Mouse (Mus musculus) liver, adult 2 months (tissue): Measurements from ENCODE around the gene Mog. TPM values are rescaled to one million over a fixed set of nuclear protein-coding genes. Genes with fewer than 3 reads are reported as not detected.

Source experiments
- DNase-seq: peaks from one replicate; pipeline ENCODE4 v3.0.0-alpha.2; 2011; ENCODE audit warnings: low read depth, low spot score; ENCODE audit errors: extremely low read depth
- H3K27ac ChIP-seq: fragments of 200-500 bp; replicated peaks from 2 replicates; pipeline ENCODE4 v1.5.1; 2012; ENCODE audit warnings: low read depth, mild to moderate bottlenecking, control low read depth, inconsistent platforms, low read length; ENCODE audit not compliant: insufficient read depth
- H3K27me3 ChIP-seq: fragments of 200-500 bp; 2 replicates; pipeline ENCODE4 v1.6.1; 2012; ENCODE audit warnings: mild to moderate bottlenecking, moderate library complexity, low read length, inconsistent platforms; ENCODE audit not compliant: control insufficient read depth, insufficient read depth
- H3K36me3 ChIP-seq: fragments of 200-500 bp; 2 replicates; pipeline ENCODE4 v1.6.1; 2012; ENCODE audit warnings: low read length, inconsistent platforms; ENCODE audit not compliant: control insufficient read depth, insufficient read depth
- H3K4me1 ChIP-seq: fragments of 200-500 bp; 2 replicates; pipeline ENCODE4 v1.6.1; 2011; ENCODE audit warnings: low read length; ENCODE audit not compliant: control insufficient read depth, insufficient read depth
- H3K4me3 ChIP-seq: fragments of 200-500 bp; 2 replicates; pipeline ENCODE4 v1.5.1; 2011; ENCODE audit warnings: low read depth, mild to moderate bottlenecking, control low read depth, low read length, moderate library complexity; ENCODE audit not compliant: insufficient read depth
- H3K79me2 ChIP-seq: fragments of 200-500 bp; 2 replicates; pipeline ENCODE4 v1.6.1; 2012; ENCODE audit warnings: inconsistent platforms, mild to moderate bottlenecking, low read length, moderate library complexity; ENCODE audit not compliant: control insufficient read depth, insufficient read depth
- H3K9ac ChIP-seq: fragments of 200-500 bp; 2 replicates; pipeline ENCODE4 v1.6.1; 2012; ENCODE audit warnings: low read depth, mild to moderate bottlenecking, control low read depth, inconsistent platforms, low read length
- CTCF ChIP-seq: fragments of 200-500 bp; IDR thresholded peaks from 2 replicates; pipeline ENCODE4 v1.5.1; 2011; ENCODE audit warnings: low read depth, low read length, control low read depth
- POLR2A ChIP-seq: fragments of 200-500 bp; IDR thresholded peaks from 2 replicates; pipeline ENCODE4 v1.6.1; 2011; ENCODE audit warnings: low read length, control low read depth; ENCODE audit not compliant: insufficient read depth; ENCODE audit errors: extremely low read depth
- WGBS: fragments of 180-500 bp; shearing (Covaris S2); methylation state at CpG from one replicate; pipeline ENCODE4 v1.1.7; 2018; 5-methylcytosine and 5-hydroxymethylcytosine counted together
- polyA plus RNA-seq: library from polyadenylated mRNA; depleted of rRNA; stranded (reverse); fragments of >200 nt; gene quantifications from 2 replicates; pipeline ENCODE4 v1.2.3, GENCODE M21; 2012; rRNA removed
- total RNA-seq: library from RNA; depleted of rRNA; stranded (reverse); fragments of >200 nt; gene quantifications from 2 replicates; pipeline ENCODE4 v1.2.3, GENCODE M21; 2014; rRNA removed

Gene Mog
- total RNA-seq (not detected in 2 replicates), polyA plus RNA-seq (not detected in 2 replicates)

DNA sequence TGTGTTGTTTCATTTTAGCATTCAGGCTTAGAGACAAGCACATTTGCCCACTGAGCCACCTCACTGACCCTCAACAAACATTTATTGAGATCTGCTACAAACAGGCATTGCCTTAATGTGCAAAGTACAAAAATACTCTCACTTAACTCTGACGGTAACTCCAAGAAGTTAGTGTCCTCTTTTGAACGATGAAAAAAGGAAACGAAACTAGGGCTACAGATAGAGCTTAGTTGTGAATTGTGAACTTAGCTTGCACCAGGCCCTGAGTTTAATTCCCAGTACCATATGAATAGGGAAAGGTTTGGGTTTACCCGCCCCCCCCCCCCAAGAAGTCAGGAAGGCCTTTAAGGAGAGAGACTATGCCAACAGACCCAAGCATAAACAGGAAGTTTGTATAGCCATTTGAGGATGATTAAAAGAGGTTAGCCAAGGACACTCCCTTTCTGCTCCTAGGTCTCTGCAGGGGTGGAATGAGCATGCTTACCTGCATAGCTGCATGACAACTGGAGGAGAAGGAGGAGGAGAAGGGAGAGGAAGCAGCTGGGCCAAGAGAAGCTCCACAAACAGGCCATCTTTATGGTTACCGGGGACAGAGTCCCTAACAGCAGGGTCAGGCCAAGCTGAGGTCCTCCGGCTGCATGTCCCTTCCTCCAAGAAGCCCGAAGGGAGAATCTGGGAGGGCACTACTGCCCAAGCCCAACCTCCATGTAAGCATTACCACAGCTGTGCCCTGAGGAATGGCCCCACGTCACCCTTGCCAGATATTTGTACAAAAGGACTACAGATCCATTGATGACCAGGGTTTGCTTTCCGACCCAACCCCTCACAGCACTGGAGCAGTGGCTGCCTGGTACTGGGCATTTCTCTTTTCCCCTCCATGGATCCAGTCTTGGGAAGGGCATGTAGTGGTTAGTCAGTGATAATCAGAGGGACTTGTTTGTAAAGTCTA, at the start of gene Mog:
TSS of gene Mog (minus strand) at position 771 of the 949 bp plus-strand sequence.
- TF ChIP-seq CTCF (no peak), POLR2A (no peak)
- no peak for DNase-seq
- H3K79me2 ChIP-seq = no peaks in the 10 kb centered on the region
- WGBS = 85% methylated on average over 9 of the region's 9 CpGs
- H3K4me3 ChIP-seq = no peak within 1 kb of the TSS
- H3K4me1 ChIP-seq = no peaks in the 10 kb centered on the region
- H3K9ac ChIP-seq = no peak within 1 kb of the TSS
- no peak within 1 kb of the TSS for H3K27ac ChIP-seq
- H3K36me3 ChIP-seq = no peaks in the 10 kb centered on the region
- no peaks in the 10 kb centered on the region for H3K27me3 ChIP-seq

DNA sequence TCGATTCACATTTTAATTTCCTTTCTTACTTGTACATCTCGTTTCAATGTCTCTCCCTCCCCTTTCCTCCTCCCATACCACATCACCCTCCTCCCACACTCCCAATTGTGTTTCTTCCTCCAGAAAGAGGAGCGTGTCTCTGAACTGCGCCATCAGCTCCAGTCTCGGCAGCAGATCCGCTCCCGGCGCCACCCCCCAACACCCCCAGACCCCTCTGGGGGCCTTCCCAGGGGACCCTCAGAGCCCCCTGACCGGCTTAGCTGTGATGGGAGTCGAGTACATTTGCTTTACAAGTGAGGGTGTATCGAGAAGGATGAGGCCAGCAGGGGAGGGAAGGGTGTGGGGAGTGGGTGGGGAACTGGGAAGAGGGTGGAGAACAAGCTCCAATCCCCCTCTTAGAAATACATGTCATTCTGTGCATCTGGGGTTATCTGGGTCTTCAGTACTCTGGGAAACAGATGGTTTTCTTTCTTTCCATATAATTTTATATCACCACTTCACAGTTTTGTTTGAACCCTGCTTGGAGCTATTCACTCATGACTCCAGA, 49.6 kb upstream of the Mog start:
- Histone ChIP-seq H3K4me1 (no peaks in the 10 kb centered on the region), H3K4me3 (no peak overlapping the region), H3K27ac (no peak overlapping the region), H3K36me3 (no peaks in the 10 kb centered on the region), H3K9ac (no peak overlapping the region), H3K79me2 (no peaks in the 10 kb centered on the region), H3K27me3 (no peaks in the 10 kb centered on the region)
- DNase-seq = no peak
- TF ChIP-seq POLR2A = no peak
- no peak for TF ChIP-seq CTCF
- WGBS = 74% methylated on average over 11 of the region's 11 CpGs

DNA sequence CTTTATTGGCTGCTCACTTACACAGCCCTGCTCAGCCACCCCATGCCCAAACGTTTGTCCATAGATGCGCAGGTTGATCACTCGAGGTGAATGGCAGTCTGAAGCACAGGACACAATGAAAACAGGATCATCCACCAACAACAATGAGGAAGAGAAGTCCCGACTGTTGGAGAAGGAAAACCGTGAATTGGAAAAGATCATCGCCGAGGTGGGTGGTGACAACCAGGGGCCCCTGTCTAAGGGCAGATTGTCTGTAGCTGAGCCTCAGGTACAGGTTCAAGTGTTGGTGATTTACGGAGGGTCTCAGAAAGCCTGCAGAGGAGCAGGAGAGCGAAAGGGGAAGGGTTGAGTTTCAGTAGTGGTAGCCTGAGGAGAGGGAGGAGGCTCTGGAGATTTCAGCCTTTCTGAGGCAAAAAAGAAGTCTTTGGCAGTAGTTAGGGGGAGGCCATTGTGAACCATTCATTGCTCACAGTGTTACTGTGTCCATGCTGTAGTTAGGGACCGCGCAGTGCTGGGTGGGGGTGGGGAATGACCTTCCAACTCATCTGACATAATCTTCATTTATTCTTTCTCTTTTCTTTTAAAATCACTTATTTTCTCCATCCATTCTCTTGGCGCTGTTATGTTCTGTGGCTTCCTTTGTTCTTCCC, 49.0 kb upstream of the Mog start:
- H3K36me3 ChIP-seq = no peaks in the 10 kb centered on the region
- H3K4me3 ChIP-seq = no peak overlapping the region
- no peaks in the 10 kb centered on the region for H3K27me3 ChIP-seq
- TF ChIP-seq CTCF (no peak), POLR2A (no peak)
- H3K4me1 ChIP-seq = no peaks in the 10 kb centered on the region
- no peak overlapping the region for H3K9ac ChIP-seq
- no peaks in the 10 kb centered on the region for H3K79me2 ChIP-seq
- H3K27ac ChIP-seq = no peak overlapping the region
- 83% methylated on average over 12 of the region's 12 CpGs for WGBS
- DNase-seq = no peak

DNA sequence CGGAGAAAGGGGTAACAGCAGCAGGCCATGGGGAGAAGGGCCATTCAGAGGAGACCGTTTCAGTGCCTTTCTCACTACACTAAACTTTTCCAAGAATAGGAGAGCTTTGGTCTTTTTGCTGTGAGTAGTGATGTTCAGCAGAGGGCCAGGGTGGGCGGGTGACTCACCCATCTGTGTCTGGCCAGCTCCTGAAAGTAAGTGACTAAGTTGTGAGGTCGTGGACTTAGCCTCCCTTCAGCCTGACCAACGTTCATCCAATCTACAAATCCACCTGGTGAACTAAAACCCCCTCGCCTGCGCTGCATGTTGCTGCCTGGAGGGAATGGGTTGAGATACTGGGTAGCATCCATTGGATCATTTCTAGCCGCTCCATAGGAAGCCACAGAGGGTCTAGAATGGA, 46.9 kb upstream of the Mog start:
- Histone ChIP-seq H3K9ac (no peak overlapping the region), H3K27me3 (no peaks in the 10 kb centered on the region), H3K4me3 (no peak overlapping the region), H3K36me3 (peaks cover 2% of the 10 kb centered on the region; the same call in 1 of the 2 replicates), H3K27ac (no peak overlapping the region), H3K79me2 (no peaks in the 10 kb centered on the region), H3K4me1 (no peaks in the 10 kb centered on the region)
- TF ChIP-seq CTCF (no peak), POLR2A (no peak)
- WGBS = 88% methylated on average over 8 of the region's 8 CpGs
- DNase-seq = no peak

DNA sequence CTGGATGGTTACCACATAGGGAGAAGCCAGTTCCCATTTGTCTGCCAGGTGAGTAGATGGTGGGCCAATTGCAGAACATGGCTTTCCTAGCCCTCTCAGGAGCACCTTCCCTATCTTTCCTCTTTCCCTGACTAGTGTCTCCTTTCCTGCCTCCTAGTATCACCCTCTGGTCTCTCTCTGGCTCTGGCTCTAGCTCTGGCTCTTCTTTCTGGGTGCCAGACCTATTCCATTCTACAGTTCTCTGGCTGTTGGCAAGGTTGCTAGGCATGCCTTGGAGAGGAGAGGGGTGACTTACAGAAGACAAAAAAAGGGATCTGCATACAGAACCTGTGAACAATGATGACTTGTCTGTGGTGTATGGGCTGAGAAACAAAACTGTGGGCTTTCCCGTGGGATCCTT, 44.7 kb upstream of the Mog start:
- peaks cover 3% of the 10 kb centered on the region; the same call in 1 of the 2 replicates for H3K36me3 ChIP-seq
- no peaks in the 10 kb centered on the region for H3K27me3 ChIP-seq
- H3K4me3 ChIP-seq = no peak overlapping the region
- H3K4me1 ChIP-seq = no peaks in the 10 kb centered on the region
- TF ChIP-seq POLR2A (no peak), CTCF (no peak)
- H3K27ac ChIP-seq = no peak overlapping the region
- no peak overlapping the region for H3K9ac ChIP-seq
- DNase-seq = no peak
- WGBS = 94% methylated on average over 1 of the region's 1 CpGs
- no peaks in the 10 kb centered on the region for H3K79me2 ChIP-seq
